Mouse (Mus musculus) kidney, embryonic 14.5 days (tissue): ENCODE results near the gene Tmcc3. TPM values are rescaled to one million over a fixed set of nuclear protein-coding genes. Genes with fewer than 3 reads are reported as not detected.

Experiments used
- ATAC-seq: fragments of 200-750 bp; cut with Nextera tagmentation; 2 replicates; pipeline ENCODE4 v1.8.0; 2017; ENCODE audit warnings: moderate number of reproducible peaks, mild to moderate bottlenecking, moderate TSS enrichment, moderate library complexity; ENCODE audit not compliant: low FRiP score, low TSS enrichment
- H3K27ac ChIP-seq: fragments of 300-500 bp; sonication (generic); 2 replicates; pipeline ENCODE4 v1.5.1; 2014; ENCODE audit warnings: low read depth, mild to moderate bottlenecking, low read length, moderate library complexity, mixed read lengths
- H3K27me3 ChIP-seq: fragments of 300-500 bp; sonication (generic); 2 replicates; pipeline ENCODE4 v1.6.1; 2014; ENCODE audit warnings: mild to moderate bottlenecking, low read length; ENCODE audit not compliant: control insufficient read depth, insufficient read depth
- H3K36me3 ChIP-seq: fragments of 300-500 bp; sonication (generic); 2 replicates; pipeline ENCODE4 v1.6.1; 2014; ENCODE audit warnings: low read length, mixed read lengths; ENCODE audit not compliant: control insufficient read depth, insufficient read depth
- H3K4me1 ChIP-seq: fragments of 300-500 bp; sonication (generic); 2 replicates; pipeline ENCODE4 v1.6.1; 2014; ENCODE audit warnings: low read length, mixed read lengths; ENCODE audit not compliant: control insufficient read depth, insufficient read depth
- H3K4me2 ChIP-seq: fragments of 300-500 bp; sonication (generic); replicated peaks from 2 replicates; pipeline ENCODE4 v1.6.1; 2014; ENCODE audit warnings: low read depth, mild to moderate bottlenecking, low read length
- H3K4me3 ChIP-seq: fragments of 300-500 bp; sonication (generic); 2 replicates; pipeline ENCODE4 v1.5.1; 2014; ENCODE audit warnings: mild to moderate bottlenecking, low read length
- H3K9ac ChIP-seq: fragments of 300-500 bp; sonication (generic); 2 replicates; pipeline ENCODE4 v1.6.1; 2014; ENCODE audit warnings: low read depth, mild to moderate bottlenecking, low read length, moderate library complexity
- H3K9me3 ChIP-seq: fragments of 300-500 bp; sonication (generic); 2 replicates; pipeline ENCODE4 v1.6.1; 2016; ENCODE audit warnings: low read length; ENCODE audit not compliant: control insufficient read depth
- WGBS: fragments of 180-500 bp; shearing (Covaris S2); extraction: QIAGEN DNeasy Blood & Tissue Kit; methylation state at CpG from one replicate; pipeline ENCODE4 v1.1.7; 2014; 5-methylcytosine and 5-hydroxymethylcytosine counted together
- polyA plus RNA-seq: library from polyadenylated mRNA; unstranded; fragments of >200 nt; fragmentation: Nextera tagmentation; extraction: Ambion mirVana; gene quantifications from 2 replicates; pipeline ENCODE4 v1.2.1, GENCODE M21; 2014

Gene Tmcc3
- polyA plus RNA-seq, 1 experiment from 2014 or later: 7.2 TPM

DNA sequence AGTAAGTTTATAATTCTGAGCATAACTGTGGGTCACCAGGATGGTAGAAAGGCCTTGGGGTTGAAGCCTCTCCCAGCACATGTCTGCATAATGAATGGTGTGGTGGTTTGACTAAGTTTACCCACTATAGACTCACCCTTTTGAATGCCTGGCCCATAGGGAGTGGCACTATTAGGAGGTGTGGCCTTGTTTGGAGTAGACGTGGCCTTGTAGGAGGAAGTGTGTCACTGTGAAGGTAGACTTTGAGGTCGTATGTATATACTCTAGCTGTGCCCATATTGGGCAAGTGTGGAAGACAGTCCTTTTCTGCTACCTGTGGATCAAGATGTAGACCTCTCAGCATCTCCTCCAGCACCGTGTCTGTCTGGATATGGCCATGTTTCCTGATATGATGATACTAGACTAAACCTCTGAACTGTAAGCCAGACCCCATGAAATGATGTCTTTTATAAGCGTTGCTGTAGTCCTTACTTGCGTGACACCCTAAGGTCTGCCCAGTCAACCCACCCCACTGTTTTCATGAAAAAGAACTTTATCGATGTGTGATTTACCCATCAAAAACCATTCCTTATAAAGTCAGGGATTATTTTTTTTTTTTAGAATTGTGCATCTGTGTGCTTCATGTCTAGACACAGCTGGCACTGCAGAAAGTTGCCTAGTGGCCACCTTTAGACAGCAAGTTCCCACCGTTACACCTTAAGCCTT, 40.6 kb downstream of the Tmcc3 start:
- Histone ChIP-seq H3K9ac (no peak overlapping the region), H3K4me3 (no peak overlapping the region), H3K4me1 (0 out of 2 replicates have a peak, but pooled peaks cover 2% of the 10 kb centered on the region), H3K36me3 (no peaks in the 10 kb centered on the region), H3K27ac (no peak overlapping the region), H3K27me3 (no peaks in the 10 kb centered on the region), H3K4me2 (no peak overlapping the region), H3K9me3 (no peaks in the 10 kb centered on the region)
- no peak for ATAC-seq
- WGBS: 91% methylated on average over 7 of the region's 7 CpGs

DNA sequence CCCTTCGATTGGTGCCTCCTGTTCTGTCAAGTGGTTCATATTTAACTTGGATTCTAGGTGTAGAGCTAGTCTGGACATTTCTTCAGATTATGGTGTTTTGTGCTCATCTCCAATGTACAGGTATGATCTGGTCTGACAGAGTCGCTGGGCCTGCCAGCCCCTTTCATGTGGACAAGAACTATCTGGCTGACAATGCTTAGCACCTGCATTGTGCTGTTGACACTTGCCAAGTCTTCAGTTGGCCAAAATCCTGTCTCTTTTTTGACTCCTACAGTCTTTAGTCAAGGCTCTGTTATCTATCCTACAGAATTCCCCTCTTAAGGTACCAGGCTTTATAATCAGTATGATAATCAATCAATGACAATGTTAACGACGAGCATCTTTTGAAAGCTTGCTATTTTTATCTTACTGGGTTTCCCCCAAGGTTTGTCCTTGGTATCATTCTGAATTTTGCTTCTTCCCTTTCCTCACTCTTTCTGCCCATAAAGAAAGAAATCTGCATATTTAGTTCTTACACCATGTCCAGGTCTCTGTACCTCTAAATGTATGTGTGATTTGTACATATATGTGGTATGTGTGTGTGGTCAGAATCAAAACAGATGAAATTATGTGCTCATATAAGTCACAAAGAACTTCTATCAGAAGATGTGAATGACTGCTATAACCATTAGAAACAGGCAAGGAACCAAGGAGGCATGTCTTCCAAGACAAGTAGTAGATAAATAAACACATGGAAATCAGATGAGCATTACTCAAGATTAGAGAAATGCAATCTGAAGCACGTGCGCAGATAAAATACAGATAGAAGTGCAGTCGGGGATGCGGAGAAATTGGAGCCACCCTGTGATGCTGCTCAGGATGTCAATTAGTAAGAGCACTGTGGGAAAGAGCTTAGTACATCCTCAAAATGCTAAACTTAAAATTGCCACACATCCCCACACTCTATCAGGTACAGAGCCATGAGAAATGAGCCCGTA, 41.4 kb downstream of the Tmcc3 start:
- Histone ChIP-seq H3K9ac (no peak overlapping the region), H3K4me2 (no peak overlapping the region), H3K9me3 (no peaks in the 10 kb centered on the region), H3K4me3 (no peak overlapping the region), H3K27ac (no peak overlapping the region), H3K36me3 (no peaks in the 10 kb centered on the region), H3K4me1 (0 out of 2 replicates have a peak, but pooled peaks cover 2% of the 10 kb centered on the region), H3K27me3 (no peaks in the 10 kb centered on the region)
- WGBS: 89% methylated on average over 9 of the region's 9 CpGs
- ATAC-seq: no peak

DNA sequence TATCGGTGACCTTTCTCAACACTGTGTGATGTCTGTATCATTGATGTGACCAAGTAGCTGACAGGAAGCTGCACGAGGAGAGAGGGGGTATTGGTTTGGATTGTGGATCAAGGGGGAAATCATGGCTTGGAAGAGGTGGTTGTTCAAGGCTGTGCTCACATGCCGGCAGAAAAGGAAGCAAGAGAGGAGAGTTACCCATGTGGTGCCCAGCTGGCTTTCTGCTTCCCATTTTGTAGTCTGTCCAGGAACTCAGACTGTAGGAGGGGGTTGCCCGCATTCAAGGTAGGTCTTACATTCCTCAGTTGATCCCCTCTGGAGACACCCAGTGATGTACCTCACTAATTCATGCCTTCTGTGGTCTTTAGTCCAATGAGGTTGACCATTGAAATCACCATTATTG, 42.3 kb downstream of the Tmcc3 start:
- no peaks in the 10 kb centered on the region for H3K36me3 ChIP-seq
- WGBS: 73% methylated on average over 4 of the region's 4 CpGs
- H3K9ac ChIP-seq: no peak overlapping the region
- no peak overlapping the region for H3K27ac ChIP-seq
- H3K4me3 ChIP-seq: no peak overlapping the region
- H3K4me2 ChIP-seq: no peak overlapping the region
- no peaks in the 10 kb centered on the region for H3K27me3 ChIP-seq
- H3K9me3 ChIP-seq: no peaks in the 10 kb centered on the region
- no peak for ATAC-seq
- H3K4me1 ChIP-seq: 0 out of 2 replicates have a peak, but pooled peaks cover 2% of the 10 kb centered on the region

- 82% methylated on average over 3 of the region's 3 CpGs for WGBS
- 0 out of 2 replicates have a peak, but pooled peaks cover 2% of the 10 kb centered on the region for H3K4me1 ChIP-seq
- H3K27me3 ChIP-seq: no peaks in the 10 kb centered on the region
- no peaks in the 10 kb centered on the region for H3K9me3 ChIP-seq
- H3K9ac ChIP-seq: no peak overlapping the region
- no peak overlapping the region for H3K4me2 ChIP-seq
- H3K27ac ChIP-seq: no peak overlapping the region
- ATAC-seq: no peak
- no peaks in the 10 kb centered on the region for H3K36me3 ChIP-seq
- H3K4me3 ChIP-seq: no peak overlapping the region
Observed at GRCm38 (mm10) chr10:94354427-94354826, 42.7 kb downstream of the Tmcc3 start.

- Histone ChIP-seq H3K36me3 (no peaks in the 10 kb centered on the region), H3K27me3 (no peaks in the 10 kb centered on the region), H3K9me3 (no peaks in the 10 kb centered on the region), H3K4me1 (0 out of 2 replicates have a peak, but pooled peaks cover 2% of the 10 kb centered on the region), H3K27ac (no peak overlapping the region), H3K4me3 (no peak overlapping the region), H3K9ac (no peak overlapping the region), H3K4me2 (no peak overlapping the region)
- WGBS: 85% methylated on average over 13 of the region's 13 CpGs
- ATAC-seq: no peak
Observed at GRCm38 (mm10) chr10:94356504-94357169, 44.9 kb downstream of the Tmcc3 start.

DNA sequence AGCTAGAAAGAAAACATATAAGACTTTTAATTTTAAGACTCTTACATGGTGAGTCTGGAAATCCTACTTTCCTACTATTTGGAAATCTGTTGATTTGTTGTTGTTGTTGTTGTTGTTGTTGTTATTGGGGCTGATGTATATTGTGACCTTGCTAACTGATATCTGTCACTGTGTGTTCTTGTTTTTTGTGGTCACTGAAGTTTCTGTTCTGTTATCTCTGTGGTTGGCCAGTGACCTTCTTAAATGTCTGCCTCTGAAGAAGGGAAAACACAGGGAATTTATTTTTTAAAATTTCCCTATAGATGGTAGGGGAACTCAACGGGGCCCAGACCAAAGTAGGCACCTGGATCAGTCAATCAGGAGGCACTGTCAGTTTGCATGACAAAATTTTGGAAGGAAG, 48.9 kb downstream of the Tmcc3 start:
- H3K27ac ChIP-seq: no peak overlapping the region
- 0 out of 2 replicates have a peak, but pooled peaks cover 4% of the 10 kb centered on the region for H3K9me3 ChIP-seq
- H3K27me3 ChIP-seq: no peaks in the 10 kb centered on the region
- H3K9ac ChIP-seq: no peak overlapping the region
- H3K4me3 ChIP-seq: no peak overlapping the region
- 68% methylated on average over 1 of the region's 1 CpGs for WGBS
- no peak for ATAC-seq
- H3K4me2 ChIP-seq: no peak overlapping the region
- H3K4me1 ChIP-seq: no peaks in the 10 kb centered on the region
- no peaks in the 10 kb centered on the region for H3K36me3 ChIP-seq

GRCm38 (mm10) chr10:94371293-94371692, 59.5 kb downstream of the Tmcc3 start:
- H3K36me3 ChIP-seq: no peaks in the 10 kb centered on the region
- H3K4me3 ChIP-seq: no peak overlapping the region
- no peak overlapping the region for H3K27ac ChIP-seq
- no peak overlapping the region for H3K4me2 ChIP-seq
- ATAC-seq: no peak
- H3K27me3 ChIP-seq: no peaks in the 10 kb centered on the region
- no peak overlapping the region for H3K9ac ChIP-seq
- H3K4me1 ChIP-seq: no peaks in the 10 kb centered on the region
- WGBS: 82% methylated on average over 2 of the region's 2 CpGs
- H3K9me3 ChIP-seq: no peaks in the 10 kb centered on the region

DNA sequence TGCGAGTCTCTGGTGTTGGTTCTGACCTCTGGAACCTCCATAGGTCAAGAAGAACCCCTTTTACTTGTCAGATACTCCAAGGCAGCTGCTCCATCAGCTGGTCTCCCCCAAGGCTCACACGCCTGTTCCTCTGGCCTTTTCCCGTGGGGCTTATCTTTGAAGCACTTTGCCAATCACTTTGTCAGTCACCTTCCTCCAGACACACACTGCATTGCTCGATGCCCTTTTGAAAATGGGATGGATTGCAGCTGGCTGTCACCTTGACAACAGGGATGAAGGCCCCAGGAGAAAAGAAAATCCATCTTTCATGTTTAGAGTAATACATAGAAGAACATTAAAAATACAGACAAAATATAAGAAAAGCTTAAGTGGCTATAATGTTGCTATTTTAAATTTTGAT, 65.2 kb downstream of the Tmcc3 start:
- Histone ChIP-seq H3K36me3 (no peaks in the 10 kb centered on the region), H3K27ac (no peak overlapping the region), H3K4me2 (no peak overlapping the region), H3K4me1 (peaks cover 20% of the 10 kb centered on the region; the same call in 1 of the 2 replicates), H3K9ac (no peak overlapping the region), H3K9me3 (no peaks in the 10 kb centered on the region), H3K27me3 (no peaks in the 10 kb centered on the region), H3K4me3 (no peak overlapping the region)
- 56% methylated on average over 4 of the region's 4 CpGs for WGBS
- ATAC-seq: no peak
